23 mouse cellular contexts compared by ENCODE assay signal in genomic region chr11:58971796-58972195, GRCm38 (mm10). TPM values are rescaled to one million over a fixed set of nuclear protein-coding genes. Genes with fewer than 3 reads are reported as not detected.
DNase-seq lines count a peak whose midpoint lies in the region; ATAC-seq and TF ChIP-seq lines count a peak whose summit lies in the region.
"Had no signal": no experiment of that assay in that cellular context is flagged by ENCODE, and none has a peak within 500 bp of the region (broad histone marks: within the 10 kb centered on the region; RNA-seq: fewer than 3 reads in every experiment).

No protein-coding gene starts in this region.

- H3K79me2 ChIP-seq in CH12.LX (replicated peaks; ENCODE audit: control insufficient read depth, extremely low read depth, insufficient read depth, poor library complexity, severe bottlenecking): peaks cover 22% of the 10 kb centered on the region
- peaks cover 11% of the 10 kb centered on the region for H3K79me2 ChIP-seq in myocyte (ENCODE audit: control insufficient read depth, insufficient read depth)

- TF ChIP-seq EP300 in CH12.LX (IDR thresholded peaks at IDR 0.05; ENCODE audit: low read length): peak; percentile 57

- no peak for TF ChIP-seq RAD21 in CH12.LX (IDR thresholded peaks at IDR 0.05; ENCODE audit: low read depth, low read length)

- 0 out of 2 replicates have a peak overlapping the region, but pooled peaks have one; percentile 20 for H3K27ac ChIP-seq in gastrocnemius, adult 2 months
- H3K27ac ChIP-seq in heart, embryonic 13.5 days (replicated peaks): no peak overlapping the region
- peak overlapping the region; percentile 37; the same call in 1 of the 2 replicates for H3K27ac ChIP-seq in CH12.LX (ENCODE audit: insufficient read depth, low read depth)
- H3K27ac ChIP-seq: embryonic facial prominence, embryonic 10.5 days; embryonic facial prominence, embryonic 12.5 days; forebrain, embryonic 13.5 days; forebrain, embryonic 15.5 days had no signal

- 64% methylated on average over 3 of the region's 3 CpGs for WGBS in heart, embryonic 13.5 days

- TF ChIP-seq CTCF in gastrocnemius, adult 2 months (IDR thresholded peaks at IDR 0.05): no peak
- no peak for TF ChIP-seq CTCF in CH12.LX (conservative IDR thresholded peaks at IDR 0.05 in 1 of 2, IDR thresholded peaks at IDR 0.05 in 1 of 2; ENCODE audit: low read depth in 2 of 2, low read length in 2 of 2)

- ATAC-seq in heart, embryonic 13.5 days (ENCODE audit: extremely low read depth, insufficient number of reproducible peaks, low FRiP score, low TSS enrichment): no peak
- ATAC-seq: activated CD4-positive, CD25-positive, alpha-beta regulatory T cell, adult 4 months; forebrain, embryonic 13.5 days; forebrain, embryonic 15.5 days; forebrain, postnatal 0 days; Patski had no signal

- no peaks in the 10 kb centered on the region for H3K27me3 ChIP-seq in heart, embryonic 13.5 days (replicated peaks)
- no peaks in the 10 kb centered on the region for H3K27me3 ChIP-seq in CH12.LX (replicated peaks)
- H3K27me3 ChIP-seq in myocyte (ENCODE audit: control insufficient read depth, insufficient read depth, insufficient read length): no peaks in the 10 kb centered on the region
- H3K27me3 ChIP-seq: embryonic facial prominence, embryonic 12.5 days; forebrain, embryonic 13.5 days; forebrain, embryonic 15.5 days; Patski had no signal

- no peaks in the 10 kb centered on the region for H3K9me3 ChIP-seq in heart, embryonic 13.5 days
- no peaks in the 10 kb centered on the region for H3K9me3 ChIP-seq in CH12.LX (replicated peaks; ENCODE audit: low read length)
- H3K9me3 ChIP-seq: embryonic facial prominence, embryonic 10.5 days; embryonic facial prominence, embryonic 12.5 days; forebrain, embryonic 13.5 days; forebrain, embryonic 15.5 days; G1E had no signal

- no peak overlapping the region for H3K4me2 ChIP-seq in heart, embryonic 13.5 days
- H3K4me2 ChIP-seq in CH12.LX (ENCODE audit: insufficient read depth, low read depth, poor library complexity, severe bottlenecking) (peak overlapping the region; percentile 29; the same call in 1 of the 2 replicates), myocyte (ENCODE audit: low read depth) (no peak overlapping the region)
- H3K4me2 ChIP-seq: embryonic facial prominence, embryonic 12.5 days; forebrain, embryonic 13.5 days; forebrain, embryonic 15.5 days had no signal

- H3K9ac ChIP-seq in heart, embryonic 13.5 days: 0 out of 2 replicates have a peak overlapping the region, but pooled peaks have one; percentile 37
- no peak overlapping the region for H3K9ac ChIP-seq in CH12.LX (ENCODE audit: insufficient read depth, low read depth)
- H3K9ac ChIP-seq: embryonic facial prominence, embryonic 12.5 days; forebrain, embryonic 13.5 days; forebrain, embryonic 15.5 days; forebrain, postnatal 0 days had no signal

- dilution Hi-C loops in CH12.LX (cut with MboI; ENCODE audit: extremely low pct_ligation_motif_present, extremely low pct_unique_long_range_greater_than_20kb, low sequenced_read_pairs): no loop called here

- in situ Hi-C loops in CH12.LX (cut with MboI; ENCODE audit: low pct_ligation_motif_present, low pct_unique_long_range_greater_than_20kb, low sequenced_read_pairs): no loop called here

- TF ChIP-seq POLR2A in CH12.LX (IDR thresholded peaks at IDR 0.05; ENCODE audit: low read depth, low read length) (peak; percentile 26; the same call in 1 of the 2 replicates), myocyte (IDR thresholded peaks at IDR 0.05; ENCODE audit: insufficient read length, low read depth) (no peak)

- H3K4me1 ChIP-seq in heart, embryonic 13.5 days: peaks cover 34% of the 10 kb centered on the region
- H3K4me1 ChIP-seq in CH12.LX (ENCODE audit: control insufficient read depth in 1 of 2, insufficient read depth in 2 of 2): peaks cover 14 to 78% of the 10 kb centered on the region in 2 experiments
- H3K4me1 ChIP-seq: embryonic facial prominence, embryonic 12.5 days had no signal

- H3ac ChIP-seq in myocyte (ENCODE audit: control insufficient read depth, insufficient read length): no peak overlapping the region

- no peak for DNase-seq in gastrocnemius, adult 2 months
- no peak for DNase-seq in gastrocnemius, adult 8-10 months (ENCODE audit: low spot score in 2 of 2)
- DNase-seq in heart, postnatal 4 days: no peak
- peak; percentile 39 for DNase-seq in CH12.LX (ENCODE audit: extremely low read depth)
- no peak for DNase-seq in kidney, postnatal 36 days
- DNase-seq: adrenal gland, adult 2 months; adrenal gland, postnatal 10 days; adrenal gland, postnatal 36 days; cerebellum, adult 11-12 months; cerebellum, adult 2 months; cerebellum, adult 9-10 months; cerebellum, postnatal 10 days; cerebellum, postnatal 25 days; forebrain, postnatal 0 days had no signal

- intact Hi-C loops in gastrocnemius, adult 2 months (cut with DNase I): loop anchor here (10.0 kb wide), 1 partner anchor 223 kb away; the partner anchor contains the start of gene Guk1

- no peak overlapping the region for H3K4me3 ChIP-seq in gastrocnemius, adult 2 months
- H3K4me3 ChIP-seq in heart, embryonic 13.5 days: no peak overlapping the region
- H3K4me3 ChIP-seq in CH12.LX (replicated peaks in 1 of 3; ENCODE audit: low read depth in 2 of 3, low read length in 2 of 3, poor library complexity in 1 of 3): no peak overlapping the region
- H3K4me3 ChIP-seq in myocyte: no peak overlapping the region
- H3K4me3 ChIP-seq: embryonic facial prominence, embryonic 10.5 days; embryonic facial prominence, embryonic 12.5 days; forebrain, embryonic 13.5 days; forebrain, embryonic 15.5 days had no signal

- H3K36me3 ChIP-seq in heart, embryonic 13.5 days: peaks cover 38% of the 10 kb centered on the region
- peaks cover 28 to 69% of the 10 kb centered on the region in 2 experiments for H3K36me3 ChIP-seq in CH12.LX (replicated peaks in 1 of 2; ENCODE audit: control insufficient read depth in 1 of 2, insufficient read depth in 1 of 2, low read length in 1 of 2)
- H3K36me3 ChIP-seq in myocyte (ENCODE audit: control insufficient read depth, insufficient read depth): peaks cover 3% of the 10 kb centered on the region

TF ChIP-seq in CH12.LX, 34 proteins besides CTCF, POLR2A, EP300 and RAD21 (continues in another document):
- TF ChIP-seq SIN3A (IDR thresholded peaks at IDR 0.05; ENCODE audit: low read length) (no peak), PAX5 (IDR thresholded peaks at IDR 0.05; ENCODE audit: low read length) (no peak), MEF2A (IDR thresholded peaks at IDR 0.05; ENCODE audit: borderline replicate concordance, low read depth, low read length) (0 out of 2 replicates have a peak, but pooled peaks have one; percentile 13), ZNF384 (IDR thresholded peaks at IDR 0.05; ENCODE audit: low read depth, low read length) (no peak)

TF ChIP-seq in myocyte, 11 proteins besides CTCF, POLR2A, EP300 and RAD21 (continues in another document):
- TF ChIP-seq SRF (IDR thresholded peaks at IDR 0.05; ENCODE audit: control insufficient read depth, insufficient read length, low read depth) (no peak), MYOD1 (IDR thresholded peaks at IDR 0.05; ENCODE audit: control insufficient read depth in 1 of 3, insufficient read length in 2 of 3, low read depth in 2 of 3) (peak in 2 of 3 experiments; percentile 55 to 84), REST (IDR thresholded peaks at IDR 0.05; ENCODE audit: insufficient read depth, insufficient read length) (no peak), E2F4 (IDR thresholded peaks at IDR 0.05; ENCODE audit: insufficient read depth) (no peak)

RNA-seq across cellular contexts. Expression of gene Trim11, which starts 6.1 kb away (rescaled TPM):
- total RNA-seq in gastrocnemius, adult 2 months (2021): 1 to 10 TPM; 7.2 to 7.9 TPM
- total RNA-seq in gastrocnemius, adult 8-10 months (2022): 1 to 10 TPM; 4.8 to 8.5 (median 7.4) TPM
- 25.6 and 28.2 TPM in 2 replicates for polyA plus RNA-seq in heart, embryonic 13.5 days (2015; fragmentation: Nextera tagmentation; extraction: Ambion mirVana)
- 10 to 100 TPM; 21.3 TPM for total RNA-seq in heart, postnatal 4 days (2021)
- total RNA-seq in CH12.LX (2012; rRNA removed): 32.5 and 33.2 TPM in 2 replicates
- total RNA-seq in CH12.LX (2014; rRNA removed): 22.5 and 23.2 TPM in 2 replicates
- polyA plus RNA-seq in CH12.LX (2012; ENCODE audit: insufficient read length, low read depth): 21.8 and 23.0 TPM in 2 replicates
- polyA plus RNA-seq in myocyte (2012; fragmentation: generic; extraction: Trizol): 19.3 TPM

RNA-seq across cellular contexts. Expression of gene Hist3h2a, which starts 17.3 kb away (rescaled TPM):
- total RNA-seq in gastrocnemius, adult 2 months (2021): 10 to 100 TPM; 10.5 to 11.3 TPM
- total RNA-seq in gastrocnemius, adult 8-10 months (2022): 10 to 100 TPM in 3 of 4 experiments, 1 to 10 TPM in 1; 8.9 to 14.8 (median 11.5) TPM
- polyA plus RNA-seq in heart, embryonic 13.5 days (2015; fragmentation: Nextera tagmentation; extraction: Ambion mirVana): 26.4 and 28.5 TPM in 2 replicates
- 10 to 100 TPM; 46.8 to 50.0 TPM for total RNA-seq in heart, postnatal 4 days (2021)
- total RNA-seq in CH12.LX (2012; rRNA removed): 97.2 and 125 TPM in 2 replicates
- total RNA-seq in CH12.LX (2014; rRNA removed): 4.4 and 6.1 TPM in 2 replicates
- 0.79 and 1.2 TPM in 2 replicates for polyA plus RNA-seq in CH12.LX (2012; ENCODE audit: insufficient read length, low read depth)
- 24.4 TPM for polyA plus RNA-seq in myocyte (2012; fragmentation: generic; extraction: Trizol)

RNA-seq across cellular contexts. Expression of gene Trim17, which starts 17.3 kb away (rescaled TPM):
- under 1 TPM; 0.08 to 0.33 TPM for total RNA-seq in gastrocnemius, adult 2 months (2021)
- total RNA-seq in gastrocnemius, adult 8-10 months (2022): under 1 TPM; 0.08 to 0.31 (median 0.20) TPM
- polyA plus RNA-seq in heart, embryonic 13.5 days (2015; fragmentation: Nextera tagmentation; extraction: Ambion mirVana): 0.43 and 0.76 TPM in 2 replicates
- total RNA-seq in heart, postnatal 4 days (2021): under 1 TPM in 1 of 2 experiments, not detected in 1; 0.10 TPM
- 0.21 and 0.47 TPM in 2 replicates for total RNA-seq in CH12.LX (2012; rRNA removed)
- total RNA-seq in CH12.LX (2014; rRNA removed): not detected in 2 replicates
- 0.20 and 0.49 TPM in 2 replicates for polyA plus RNA-seq in CH12.LX (2012; ENCODE audit: insufficient read length, low read depth)
- 0.64 TPM for polyA plus RNA-seq in myocyte (2012; fragmentation: generic; extraction: Trizol)

RNA-seq across cellular contexts. Expression of gene Hist3h2ba, which starts 23.1 kb away (rescaled TPM):
- total RNA-seq in gastrocnemius, adult 2 months (2021): not detected
- 1 to 10 TPM in 1 of 4 experiments, under 1 TPM in 1, not detected in 2; 0.52 to 1.2 TPM for total RNA-seq in gastrocnemius, adult 8-10 months (2022)
- polyA plus RNA-seq in heart, embryonic 13.5 days (2015; fragmentation: Nextera tagmentation; extraction: Ambion mirVana): 14.4 and 14.9 TPM in 2 replicates
- 10 to 100 TPM; 21.8 to 22.6 TPM for total RNA-seq in heart, postnatal 4 days (2021)
- total RNA-seq in CH12.LX (2012; rRNA removed): 0.34 TPM in 1 of 2 replicates, not detected in the other
- not detected in 2 replicates for total RNA-seq in CH12.LX (2014; rRNA removed)
- polyA plus RNA-seq in CH12.LX (2012; ENCODE audit: insufficient read length, low read depth): not detected in 2 replicates
- polyA plus RNA-seq in myocyte (2012; fragmentation: generic; extraction: Trizol): 0.88 TPM
- polyA plus RNA-seq: G1E had no signal

RNA-seq across cellular contexts. Expression of gene Rnf187, which starts 33.1 kb away (rescaled TPM):
- total RNA-seq in gastrocnemius, adult 2 months (2021): 100 to 1,000 TPM in 1 of 2 experiments, 10 to 100 TPM in 1; 95.2 to 101 TPM
- total RNA-seq in gastrocnemius, adult 8-10 months (2022): 100 to 1,000 TPM in 2 of 4 experiments, 10 to 100 TPM in 2; 97.5 to 116 (median 100) TPM
- polyA plus RNA-seq in heart, embryonic 13.5 days (2015; fragmentation: Nextera tagmentation; extraction: Ambion mirVana): 151 and 166 TPM in 2 replicates
- 100 to 1,000 TPM; 161 to 165 TPM for total RNA-seq in heart, postnatal 4 days (2021)
- 185 and 230 TPM in 2 replicates for total RNA-seq in CH12.LX (2012; rRNA removed)
- total RNA-seq in CH12.LX (2014; rRNA removed): 175 and 188 TPM in 2 replicates
- polyA plus RNA-seq in CH12.LX (2012; ENCODE audit: insufficient read length, low read depth): 181 and 195 TPM in 2 replicates
- polyA plus RNA-seq in myocyte (2012; fragmentation: generic; extraction: Trizol): 197 TPM
